Mouse (Mus musculus) myocyte (in vitro differentiated cells): ENCODE results near the gene Slc17a3. TPM values are rescaled to one million over a fixed set of nuclear protein-coding genes. Genes with fewer than 3 reads are reported as not detected.

ENCODE experiments used
- H3K27me3 ChIP-seq: one replicate; pipeline ENCODE4 v1.6.1; 2011; ENCODE audit not compliant: control insufficient read depth, insufficient read depth, insufficient read length
- H3K36me3 ChIP-seq: one replicate; pipeline ENCODE4 v1.6.1; 2011; ENCODE audit not compliant: control insufficient read depth, insufficient read depth
- H3K4me2 ChIP-seq: one replicate; pipeline ENCODE4 v1.6.1; 2011; ENCODE audit warnings: low read depth, control low read depth
- H3K4me3 ChIP-seq: one replicate; pipeline ENCODE4 v1.5.1; 2011; ENCODE audit warnings: mild to moderate bottlenecking, control low read depth, moderate library complexity
- H3K79me2 ChIP-seq: one replicate; pipeline ENCODE4 v1.6.1; 2011; ENCODE audit not compliant: control insufficient read depth, insufficient read depth
- H3ac ChIP-seq: one replicate; pipeline ENCODE4 v1.6.1; 2011; ENCODE audit not compliant: control insufficient read depth, insufficient read length
- CEBPB ChIP-seq: IDR thresholded peaks from 2 replicates; pipeline ENCODE4 v1.6.1; 2011; ENCODE audit warnings: mild to moderate bottlenecking, moderate library complexity; ENCODE audit not compliant: poor library complexity, insufficient read depth, severe bottlenecking
- E2F4 ChIP-seq: IDR thresholded peaks from one replicate; pipeline ENCODE4 v1.6.1; 2011; ENCODE audit warnings: mild to moderate bottlenecking, control low read depth, moderate library complexity; ENCODE audit not compliant: insufficient read depth
- MAX ChIP-seq: IDR thresholded peaks from one replicate; pipeline ENCODE4 v1.6.1; 2011; ENCODE audit warnings: low read depth, mild to moderate bottlenecking, control low read depth
- MYOD1 ChIP-seq, 3 experiments: IDR thresholded peaks; one replicate each; pipeline ENCODE4 v1.6.1; 2011; ENCODE audit warnings: control low read depth in 2 of 3, low read depth in 2 of 3, mild to moderate bottlenecking in 2 of 3, moderate library complexity in 1 of 3; ENCODE audit not compliant: insufficient read length in 2 of 3, control insufficient read depth in 1 of 3
- MYOG ChIP-seq, 3 experiments: IDR thresholded peaks; one replicate each; pipeline ENCODE4 v1.6.1; 2011; ENCODE audit warnings: control low read depth in 2 of 3, low read depth in 2 of 3, mild to moderate bottlenecking in 2 of 3; ENCODE audit not compliant: insufficient read length in 2 of 3, control insufficient read depth in 1 of 3, insufficient read depth in 1 of 3
- POLR2A ChIP-seq: IDR thresholded peaks from one replicate; pipeline ENCODE4 v1.6.1; 2011; ENCODE audit warnings: low read depth, mild to moderate bottlenecking, control low read depth, moderate library complexity; ENCODE audit not compliant: insufficient read length
- POLR2AphosphoS2 ChIP-seq: IDR thresholded peaks from one replicate; pipeline ENCODE4 v1.6.1; 2011; ENCODE audit warnings: low read depth, control low read depth; ENCODE audit not compliant: insufficient read length
- REST ChIP-seq: IDR thresholded peaks from one replicate; pipeline ENCODE4 v1.6.1; 2011; ENCODE audit warnings: mild to moderate bottlenecking, control low read depth, moderate library complexity; ENCODE audit not compliant: insufficient read depth, insufficient read length
- SRF ChIP-seq: IDR thresholded peaks from one replicate; pipeline ENCODE4 v1.6.1; 2011; ENCODE audit warnings: low read depth; ENCODE audit not compliant: control insufficient read depth, insufficient read length
- TCF12 ChIP-seq: IDR thresholded peaks from one replicate; pipeline ENCODE4 v1.6.1; 2011; ENCODE audit warnings: mild to moderate bottlenecking, control low read depth; ENCODE audit not compliant: poor library complexity, insufficient read depth, severe bottlenecking
- TCF3 ChIP-seq: IDR thresholded peaks from one replicate; pipeline ENCODE4 v1.6.1; 2011; ENCODE audit warnings: low read depth, control low read depth; ENCODE audit not compliant: insufficient read length
- USF1 ChIP-seq: IDR thresholded peaks from one replicate; pipeline ENCODE4 v1.6.1; 2011; ENCODE audit warnings: low read depth, mild to moderate bottlenecking, control low read depth, moderate library complexity
- polyA plus RNA-seq: library from polyadenylated mRNA; unstranded; fragments of >200 nt; fragmentation: generic; extraction: Trizol; gene quantifications from one replicate; pipeline ENCODE4 v1.2.1, GENCODE M21; 2012; ENCODE audit warnings: missing spikeins

Gene Slc17a3
- polyA plus RNA-seq, 1 experiment, result not detected

DNA sequence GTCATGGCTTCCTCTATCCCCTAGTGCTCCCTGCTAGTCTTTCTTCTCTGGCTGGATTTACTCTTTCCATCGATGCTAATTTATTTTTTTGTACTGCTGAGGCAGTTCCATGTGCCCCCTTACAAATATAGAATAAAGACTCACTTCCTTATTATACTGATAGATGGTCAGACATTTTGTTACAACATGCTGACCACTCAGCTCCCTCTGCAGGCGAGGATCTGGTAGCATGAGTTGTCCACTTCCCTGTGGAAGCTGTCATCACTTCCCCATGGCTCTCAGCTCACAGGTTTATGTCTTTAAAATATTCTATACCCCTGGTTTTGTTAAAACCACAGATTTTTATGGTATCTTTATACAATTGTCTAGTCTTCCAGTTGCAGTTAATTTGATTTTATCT is 23.1 kb upstream of the Slc17a3 start:
- H3ac ChIP-seq, result no peak overlapping the region
- H3K4me2 ChIP-seq, result no peak overlapping the region
- no peaks in the 10 kb centered on the region for H3K36me3 ChIP-seq
- H3K27me3 ChIP-seq, result peaks cover 5% of the 10 kb centered on the region
- H3K4me3 ChIP-seq, result no peak overlapping the region
- TF ChIP-seq USF1, result no peak
- TF ChIP-seq MAX, result no peak
- no peak for TF ChIP-seq SRF
- no peak for TF ChIP-seq MYOD1 (IDR thresholded peaks at IDR 0.05; ENCODE audit: control insufficient read depth in 1 of 3, insufficient read length in 2 of 3, low read depth in 2 of 3)
- no peak for TF ChIP-seq MYOG (IDR thresholded peaks at IDR 0.05; ENCODE audit: control insufficient read depth in 1 of 3, insufficient read depth in 1 of 3, insufficient read length in 2 of 3, low read depth in 2 of 3)
- no peak for TF ChIP-seq E2F4
- TF ChIP-seq POLR2AphosphoS2, result no peak
- no peak for TF ChIP-seq TCF3
- TF ChIP-seq TCF12, result no peak
- TF ChIP-seq REST, result no peak
- no peak for TF ChIP-seq CEBPB
- no peak for TF ChIP-seq POLR2A
- H3K79me2 ChIP-seq, result no peaks in the 10 kb centered on the region

DNA sequence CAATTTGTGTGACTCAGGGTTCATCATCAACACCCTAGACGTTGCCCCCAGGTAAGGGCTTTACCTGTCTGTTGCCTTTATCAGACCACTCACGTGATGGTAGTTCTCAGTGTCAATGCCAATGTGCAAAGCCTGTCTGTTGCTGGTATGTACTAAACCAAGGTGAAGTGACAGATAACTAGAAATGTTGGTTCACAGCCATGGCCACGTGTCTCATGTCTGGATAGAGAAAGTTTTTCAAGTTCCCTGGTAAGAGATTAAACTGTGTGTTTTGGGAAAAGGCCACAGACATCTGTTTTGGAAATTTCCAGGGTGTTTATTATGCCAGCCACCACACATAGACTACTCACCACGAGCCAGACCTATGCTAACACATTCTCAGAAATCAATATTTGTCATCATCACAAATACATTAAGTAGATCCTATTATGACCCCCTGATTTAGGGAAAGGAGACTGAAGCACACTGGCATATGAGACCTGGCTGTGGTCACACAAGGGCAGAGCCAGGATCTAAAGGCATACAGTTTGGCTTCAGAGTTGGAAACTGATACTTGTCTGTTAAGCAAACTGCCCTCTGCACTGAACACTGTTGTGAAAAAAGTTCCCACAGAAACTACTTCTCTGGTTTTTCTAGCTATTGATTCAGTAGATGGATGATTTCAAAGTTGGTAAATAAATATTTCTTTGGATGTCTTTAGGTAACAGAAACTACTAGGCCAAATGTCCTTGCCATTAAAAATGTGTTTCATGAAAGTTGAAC is 18.9 kb upstream of the Slc17a3 start:
- TF ChIP-seq POLR2AphosphoS2 (no peak), MYOG (IDR thresholded peaks at IDR 0.05; ENCODE audit: control insufficient read depth in 1 of 3, insufficient read depth in 1 of 3, insufficient read length in 2 of 3, low read depth in 2 of 3) (no peak), CEBPB (no peak), USF1 (no peak), REST (no peak), POLR2A (no peak), MYOD1 (IDR thresholded peaks at IDR 0.05; ENCODE audit: control insufficient read depth in 1 of 3, insufficient read length in 2 of 3, low read depth in 2 of 3) (no peak), SRF (no peak), TCF12 (no peak), E2F4 (no peak), MAX (no peak), TCF3 (no peak)
- Histone ChIP-seq H3K27me3 (peaks cover 3% of the 10 kb centered on the region), H3K4me3 (no peak overlapping the region), H3K79me2 (no peaks in the 10 kb centered on the region), H3K4me2 (no peak overlapping the region), H3K36me3 (no peaks in the 10 kb centered on the region), H3ac (no peak overlapping the region)

DNA sequence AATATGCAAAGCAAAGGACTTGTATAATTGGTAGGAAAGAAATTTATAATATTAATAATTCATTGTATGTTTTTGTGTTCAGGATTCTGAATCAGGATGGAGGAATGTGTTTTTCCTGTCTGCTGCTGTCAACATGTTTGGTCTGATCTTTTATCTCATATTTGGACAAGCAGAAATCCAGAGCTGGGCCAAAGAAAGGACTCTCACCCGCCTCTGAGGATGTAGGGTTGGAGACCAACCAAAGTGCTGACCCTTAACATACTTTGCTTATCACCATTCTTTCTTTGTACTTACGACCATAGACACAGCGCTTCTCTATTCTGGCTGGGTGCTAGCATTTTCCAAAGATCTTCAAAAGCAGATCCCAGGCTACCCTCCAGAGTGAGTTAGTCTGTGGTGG is 17.0 kb upstream of the Slc17a3 start:
- Histone ChIP-seq H3K4me2 (no peak overlapping the region), H3ac (no peak overlapping the region), H3K4me3 (no peak overlapping the region), H3K36me3 (no peaks in the 10 kb centered on the region), H3K79me2 (no peaks in the 10 kb centered on the region), H3K27me3 (peaks cover 6% of the 10 kb centered on the region)
- TF ChIP-seq MYOG (IDR thresholded peaks at IDR 0.05; ENCODE audit: control insufficient read depth in 1 of 3, insufficient read depth in 1 of 3, insufficient read length in 2 of 3, low read depth in 2 of 3) (no peak), POLR2AphosphoS2 (no peak), POLR2A (no peak), E2F4 (no peak), SRF (no peak), CEBPB (no peak), TCF3 (no peak), MYOD1 (IDR thresholded peaks at IDR 0.05; ENCODE audit: control insufficient read depth in 1 of 3, insufficient read length in 2 of 3, low read depth in 2 of 3) (no peak), MAX (no peak), TCF12 (no peak), USF1 (no peak), REST (no peak)

DNA sequence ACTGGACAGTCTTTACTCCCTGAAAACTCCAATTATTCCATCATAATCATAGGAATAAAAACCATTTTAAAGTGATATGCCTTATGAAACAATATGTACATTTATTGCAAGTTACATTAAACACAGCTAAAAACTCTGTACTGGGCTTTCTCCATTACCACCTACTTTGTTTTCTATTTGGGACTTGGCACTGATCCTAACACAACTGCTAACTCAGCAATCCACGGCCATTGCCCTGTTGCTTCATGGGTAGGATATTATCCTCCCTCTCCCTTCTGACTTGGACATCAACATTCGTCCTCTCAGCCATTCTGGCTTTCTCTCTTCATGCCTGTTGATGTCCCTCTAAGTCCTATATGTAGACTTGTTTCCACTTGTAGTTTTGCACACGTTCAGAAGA is 12.6 kb upstream of the Slc17a3 start:
- Histone ChIP-seq H3K27me3 (peaks cover 6% of the 10 kb centered on the region), H3K4me3 (no peak overlapping the region), H3K36me3 (no peaks in the 10 kb centered on the region), H3K4me2 (no peak overlapping the region), H3K79me2 (no peaks in the 10 kb centered on the region), H3ac (no peak overlapping the region)
- no peak for TF ChIP-seq USF1
- no peak for TF ChIP-seq SRF
- no peak for TF ChIP-seq E2F4
- no peak for TF ChIP-seq CEBPB
- no peak for TF ChIP-seq MYOD1 (IDR thresholded peaks at IDR 0.05; ENCODE audit: control insufficient read depth in 1 of 3, insufficient read length in 2 of 3, low read depth in 2 of 3)
- TF ChIP-seq MYOG (IDR thresholded peaks at IDR 0.05; ENCODE audit: control insufficient read depth in 1 of 3, insufficient read depth in 1 of 3, insufficient read length in 2 of 3, low read depth in 2 of 3), result no peak
- TF ChIP-seq POLR2AphosphoS2, result no peak

DNA sequence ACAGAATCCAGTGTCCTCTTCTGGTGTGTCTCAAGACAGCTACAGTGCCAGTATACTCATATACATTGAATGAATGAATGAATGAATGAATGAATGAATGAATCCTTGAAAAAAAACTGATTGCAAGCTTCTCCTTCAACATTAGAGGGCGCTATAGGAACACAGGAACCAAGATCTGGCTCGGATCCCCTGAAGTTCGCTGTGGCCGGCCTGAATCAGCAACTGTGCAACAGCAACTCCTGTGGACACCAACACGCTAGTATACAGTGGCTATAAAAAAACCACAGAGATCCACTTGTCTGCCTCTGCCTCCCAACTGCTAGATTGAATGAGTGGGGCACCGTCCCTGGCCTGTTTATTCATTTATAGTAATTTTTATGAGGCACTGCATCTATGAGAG is 6.2 kb upstream of the Slc17a3 start:
- no peak overlapping the region for H3K4me3 ChIP-seq
- no peak overlapping the region for H3ac ChIP-seq
- no peak overlapping the region for H3K4me2 ChIP-seq
- no peaks in the 10 kb centered on the region for H3K27me3 ChIP-seq
- no peaks in the 10 kb centered on the region for H3K36me3 ChIP-seq
- TF ChIP-seq USF1 (no peak), E2F4 (no peak), MYOG (IDR thresholded peaks at IDR 0.05; ENCODE audit: control insufficient read depth in 1 of 3, insufficient read depth in 1 of 3, insufficient read length in 2 of 3, low read depth in 2 of 3) (no peak), POLR2AphosphoS2 (no peak), SRF (no peak), TCF12 (no peak), MYOD1 (IDR thresholded peaks at IDR 0.05; ENCODE audit: control insufficient read depth in 1 of 3, insufficient read length in 2 of 3, low read depth in 2 of 3) (no peak), MAX (no peak), CEBPB (no peak), REST (no peak), TCF3 (no peak), POLR2A (no peak)
- no peaks in the 10 kb centered on the region for H3K79me2 ChIP-seq
